Mouse (Mus musculus): Measurements from ENCODE around the gene Agxt2. TPM values are rescaled to one million over a fixed set of nuclear protein-coding genes. Genes with fewer than 3 reads are reported as not detected.

Agxt2 gene
- 0.07 TPM in 1 of 2 replicates, not detected in the other for polyA plus RNA-seq (2012; rRNA removed)

GRCm38 (mm10) chr15:10358039-10358948, at the start of gene Agxt2:
Agxt2 (plus strand) TSS chr15:10358532.
- no peak within 1 kb of the TSS for H3K27ac ChIP-seq (ENCODE audit: control insufficient read depth, insufficient read depth, low read depth, low read length)
- H3K36me3 ChIP-seq (ENCODE audit: control insufficient read depth, insufficient read depth, low read length) = no peaks in the 10 kb centered on the region
- no peaks in the 10 kb centered on the region for H3K4me1 ChIP-seq (ENCODE audit: control insufficient read depth, insufficient read depth, low read length)
- no peak within 1 kb of the TSS for H3K4me3 ChIP-seq (ENCODE audit: control insufficient read depth, low read depth, low read length)
- no peaks in the 10 kb centered on the region for H3K27me3 ChIP-seq (ENCODE audit: control insufficient read depth, insufficient read depth, low read length)
- TF ChIP-seq POLR2A (IDR thresholded peaks at IDR 0.05; ENCODE audit: control insufficient read depth, low read depth, low read length) (no peak), CTCF (IDR thresholded peaks at IDR 0.05; ENCODE audit: control insufficient read depth, insufficient read depth, insufficient replicate concordance, low read depth, low read length) (no peak)

GRCm38 (mm10) chr15:10311826-10312225, 46.5 kb upstream of the Agxt2 start:
- TF ChIP-seq POLR2A (IDR thresholded peaks at IDR 0.05; ENCODE audit: control insufficient read depth, low read depth, low read length) (no peak), CTCF (IDR thresholded peaks at IDR 0.05; ENCODE audit: control insufficient read depth, insufficient read depth, insufficient replicate concordance, low read depth, low read length) (no peak)
- no peaks in the 10 kb centered on the region for H3K4me1 ChIP-seq (ENCODE audit: control insufficient read depth, insufficient read depth, low read length)
- H3K4me3 ChIP-seq (ENCODE audit: control insufficient read depth, low read depth, low read length) = no peak overlapping the region

GRCm38 (mm10) chr15:10313522-10314455, 44.5 kb upstream of the Agxt2 start:
- H3K36me3 ChIP-seq (ENCODE audit: control insufficient read depth, insufficient read depth, low read length) = no peaks in the 10 kb centered on the region
- TF ChIP-seq POLR2A (IDR thresholded peaks at IDR 0.05; ENCODE audit: control insufficient read depth, low read depth, low read length) (no peak), CTCF (IDR thresholded peaks at IDR 0.05; ENCODE audit: control insufficient read depth, insufficient read depth, insufficient replicate concordance, low read depth, low read length) (no peak)
- no peaks in the 10 kb centered on the region for H3K27me3 ChIP-seq (ENCODE audit: control insufficient read depth, insufficient read depth, low read length)
- no peak overlapping the region for H3K27ac ChIP-seq (ENCODE audit: control insufficient read depth, insufficient read depth, low read depth, low read length)
- H3K4me3 ChIP-seq (ENCODE audit: control insufficient read depth, low read depth, low read length) = no peak overlapping the region
- H3K4me1 ChIP-seq (ENCODE audit: control insufficient read depth, insufficient read depth, low read length) = no peaks in the 10 kb centered on the region

More at GRCm38 (mm10) chr15:10311826-10312225, 46.5 kb upstream of the Agxt2 start:
- no peaks in the 10 kb centered on the region for H3K36me3 ChIP-seq (ENCODE audit: control insufficient read depth, insufficient read depth, low read length)
- no peak overlapping the region for H3K27ac ChIP-seq (ENCODE audit: control insufficient read depth, insufficient read depth, low read depth, low read length)
- no peaks in the 10 kb centered on the region for H3K27me3 ChIP-seq (ENCODE audit: control insufficient read depth, insufficient read depth, low read length)

GRCm38 (mm10) chr15:10325080-10325479, 33.3 kb upstream of the Agxt2 start, which contains the start of gene Gm21973:
Gm21973 (plus strand) TSS chr15:10325380.
- H3K4me1 ChIP-seq (ENCODE audit: control insufficient read depth, insufficient read depth, low read length) = no peaks in the 10 kb centered on the region
- H3K27ac ChIP-seq (ENCODE audit: control insufficient read depth, insufficient read depth, low read depth, low read length) = no peak within 1 kb of the TSS
- no peaks in the 10 kb centered on the region for H3K36me3 ChIP-seq (ENCODE audit: control insufficient read depth, insufficient read depth, low read length)
- TF ChIP-seq CTCF (IDR thresholded peaks at IDR 0.05; ENCODE audit: control insufficient read depth, insufficient read depth, insufficient replicate concordance, low read depth, low read length) (no peak), POLR2A (IDR thresholded peaks at IDR 0.05; ENCODE audit: control insufficient read depth, low read depth, low read length) (no peak)
- no peaks in the 10 kb centered on the region for H3K27me3 ChIP-seq (ENCODE audit: control insufficient read depth, insufficient read depth, low read length)
- H3K4me3 ChIP-seq (ENCODE audit: control insufficient read depth, low read depth, low read length) = no peak within 1 kb of the TSS

GRCm38 (mm10) chr15:10330626-10331025, 27.7 kb upstream of the Agxt2 start:
- Histone ChIP-seq H3K4me1 (ENCODE audit: control insufficient read depth, insufficient read depth, low read length) (no peaks in the 10 kb centered on the region), H3K4me3 (ENCODE audit: control insufficient read depth, low read depth, low read length) (no peak overlapping the region), H3K27ac (ENCODE audit: control insufficient read depth, insufficient read depth, low read depth, low read length) (no peak overlapping the region), H3K27me3 (ENCODE audit: control insufficient read depth, insufficient read depth, low read length) (no peaks in the 10 kb centered on the region), H3K36me3 (ENCODE audit: control insufficient read depth, insufficient read depth, low read length) (no peaks in the 10 kb centered on the region)
- TF ChIP-seq CTCF (IDR thresholded peaks at IDR 0.05; ENCODE audit: control insufficient read depth, insufficient read depth, insufficient replicate concordance, low read depth, low read length) (no peak), POLR2A (IDR thresholded peaks at IDR 0.05; ENCODE audit: control insufficient read depth, low read depth, low read length) (no peak)

- Histone ChIP-seq H3K4me3 (ENCODE audit: control insufficient read depth, low read depth, low read length) (no peak overlapping the region), H3K36me3 (ENCODE audit: control insufficient read depth, insufficient read depth, low read length) (no peaks in the 10 kb centered on the region), H3K4me1 (ENCODE audit: control insufficient read depth, insufficient read depth, low read length) (no peaks in the 10 kb centered on the region), H3K27ac (ENCODE audit: control insufficient read depth, insufficient read depth, low read depth, low read length) (no peak overlapping the region), H3K27me3 (ENCODE audit: control insufficient read depth, insufficient read depth, low read length) (no peaks in the 10 kb centered on the region)
- TF ChIP-seq CTCF (IDR thresholded peaks at IDR 0.05; ENCODE audit: control insufficient read depth, insufficient read depth, insufficient replicate concordance, low read depth, low read length) = no peak
- no peak for TF ChIP-seq POLR2A (IDR thresholded peaks at IDR 0.05; ENCODE audit: control insufficient read depth, low read depth, low read length)
Observed at GRCm38 (mm10) chr15:10332566-10332965, 25.8 kb upstream of the Agxt2 start.

GRCm38 (mm10) chr15:10338606-10339005, 19.7 kb upstream of the Agxt2 start:
- Histone ChIP-seq H3K27me3 (ENCODE audit: control insufficient read depth, insufficient read depth, low read length) (no peaks in the 10 kb centered on the region), H3K36me3 (ENCODE audit: control insufficient read depth, insufficient read depth, low read length) (no peaks in the 10 kb centered on the region), H3K27ac (ENCODE audit: control insufficient read depth, insufficient read depth, low read depth, low read length) (no peak overlapping the region), H3K4me3 (ENCODE audit: control insufficient read depth, low read depth, low read length) (no peak overlapping the region), H3K4me1 (ENCODE audit: control insufficient read depth, insufficient read depth, low read length) (no peaks in the 10 kb centered on the region)
- TF ChIP-seq POLR2A (IDR thresholded peaks at IDR 0.05; ENCODE audit: control insufficient read depth, low read depth, low read length) = no peak
- TF ChIP-seq CTCF (IDR thresholded peaks at IDR 0.05; ENCODE audit: control insufficient read depth, insufficient read depth, insufficient replicate concordance, low read depth, low read length) = no peak

Data from testis, adult 2 months (tissue).